Mouse (Mus musculus) spleen, postnatal 14 days (tissue): ENCODE data around the gene Spc25.

Experiments
- DNase-seq, 2 experiments: peaks; one replicate each; pipeline ENCODE4 v3.0.0; 2021 to 2022; ENCODE audit warnings: low spot score in 2 of 2

The Spc25 gene

DNA sequence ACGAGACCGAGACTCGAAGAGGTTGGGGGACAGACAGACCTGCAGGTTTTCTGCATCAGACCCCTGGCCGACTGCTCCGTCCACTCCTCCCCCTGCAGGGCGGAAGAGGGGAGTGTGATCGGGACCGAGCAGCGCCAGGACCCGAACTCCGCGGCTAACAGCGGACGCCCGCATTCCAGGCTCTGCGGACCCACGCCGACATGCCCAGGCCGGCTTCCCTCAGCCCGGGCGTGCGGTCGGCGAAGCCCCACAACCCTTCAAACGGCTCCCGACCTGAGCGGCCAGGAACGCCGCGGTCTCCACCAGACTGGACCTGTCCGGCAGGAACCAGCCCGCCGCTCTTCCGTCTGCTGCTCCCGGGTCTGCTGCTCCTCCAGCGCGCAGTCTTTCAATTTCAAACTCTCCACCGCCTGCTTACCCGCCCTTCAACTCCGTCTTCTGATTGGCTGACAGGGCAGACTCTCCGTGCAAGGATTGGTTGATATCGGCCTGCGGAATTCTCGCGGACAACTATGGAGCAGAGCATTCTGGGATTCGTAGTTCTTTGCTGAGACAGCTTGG lies at the start of gene Spc25:
Spc25 (minus strand) TSS at position 404 of the 561 bp plus-strand sequence.
- DNase-seq = peak; percentile 73 to 85

GRCm38 (mm10) chr2:69248221-69248755 lies 42.3 kb upstream of the Spc25 start:
- no peak for DNase-seq

- no peak for DNase-seq
Observed at GRCm38 (mm10) chr2:69247081-69247480, 41.1 kb upstream of the Spc25 start.

- DNase-seq = no peak
Observed at GRCm38 (mm10) chr2:69244924-69245323, 38.9 kb upstream of the Spc25 start.

DNA sequence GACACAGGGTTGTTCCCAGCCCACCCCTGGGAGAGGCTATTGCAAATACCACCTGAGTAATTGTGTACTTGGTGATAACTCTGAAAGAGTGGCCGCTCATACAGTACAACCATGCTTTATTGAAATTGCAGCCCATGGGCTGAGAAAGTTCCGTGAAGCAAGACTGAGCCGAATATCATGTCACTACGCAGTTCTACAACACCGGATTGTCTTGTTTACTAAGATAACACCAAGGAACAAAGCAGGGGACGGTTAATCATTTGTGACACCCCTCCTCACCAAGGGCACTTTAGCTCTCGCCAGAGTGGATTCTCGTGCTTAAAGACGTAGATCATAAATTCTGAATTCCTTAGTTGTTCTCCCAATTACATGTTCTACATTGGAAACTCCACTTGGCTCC lies 33.3 kb upstream of the Spc25 start:
- DNase-seq = no peak

- DNase-seq = no peak
Observed at GRCm38 (mm10) chr2:69234976-69235678, 29.1 kb upstream of the Spc25 start.

GRCm38 (mm10) chr2:69232101-69232500 lies 26.1 kb upstream of the Spc25 start:
- DNase-seq = no peak

- DNase-seq = no peak
Observed at GRCm38 (mm10) chr2:69230137-69230536, 24.1 kb upstream of the Spc25 start.

GRCm38 (mm10) chr2:69228635-69229034 lies 22.6 kb upstream of the Spc25 start:
- no peak for DNase-seq

DNA sequence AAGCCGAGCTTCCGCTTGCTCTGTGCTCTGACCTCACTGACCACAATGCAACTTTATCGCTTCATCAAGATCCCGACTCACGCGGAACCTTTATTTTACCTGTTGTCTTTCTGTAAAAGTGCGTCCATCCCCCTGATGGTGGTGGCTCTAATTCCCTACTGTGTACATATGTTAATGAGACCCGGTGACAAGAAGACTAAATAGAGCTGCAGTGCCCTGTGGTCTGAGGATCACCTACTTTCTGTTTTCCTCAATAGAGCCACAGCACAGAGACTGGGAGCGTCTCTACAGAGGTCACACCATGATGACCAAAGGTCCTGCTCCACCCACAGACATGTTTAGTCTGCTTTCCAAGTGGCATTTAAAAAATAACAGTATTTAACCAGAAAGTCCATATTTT lies 20.9 kb upstream of the Spc25 start:
- DNase-seq = no peak

DNA sequence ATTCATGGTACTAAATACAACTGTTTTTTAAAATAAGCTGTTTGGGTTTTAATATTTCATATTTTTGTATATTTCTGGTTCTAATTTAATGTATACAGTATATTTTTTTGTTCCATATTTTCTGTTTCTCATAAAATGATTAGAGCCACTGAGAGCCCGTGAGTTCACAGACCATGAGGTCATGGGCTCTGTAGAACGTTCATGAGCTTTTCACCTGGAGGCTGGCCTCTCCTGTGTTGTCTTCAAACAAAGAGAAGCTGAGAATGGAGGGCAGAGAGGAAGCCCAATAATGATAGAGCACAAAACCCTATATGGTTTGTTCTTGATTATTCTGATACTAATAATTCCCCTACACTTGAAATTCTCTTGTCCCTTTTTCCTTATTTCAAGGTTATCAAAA lies 18.7 kb upstream of the Spc25 start:
- no peak for DNase-seq

DNA sequence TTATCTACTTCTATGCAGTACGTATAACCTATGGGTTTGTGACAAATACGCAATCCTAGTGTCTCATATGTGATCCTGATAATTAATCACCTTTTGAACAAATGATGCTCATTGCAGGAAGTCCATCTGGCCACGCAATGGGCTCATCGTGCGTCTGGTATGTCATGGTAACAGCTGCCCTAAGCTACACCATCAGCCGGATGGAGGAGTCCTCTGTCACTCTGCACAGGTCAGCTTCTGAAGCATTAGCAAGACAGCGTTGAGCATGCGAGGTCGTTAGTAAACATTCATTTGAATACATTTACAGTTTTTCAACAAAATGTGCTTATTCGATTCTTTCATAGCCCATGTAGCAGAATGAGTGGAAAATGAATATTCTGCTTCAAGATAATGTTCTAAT lies 16.8 kb upstream of the Spc25 start:
- DNase-seq = no peak

GRCm38 (mm10) chr2:69221868-69222416 lies 15.9 kb upstream of the Spc25 start:
- no peak for DNase-seq

DNA sequence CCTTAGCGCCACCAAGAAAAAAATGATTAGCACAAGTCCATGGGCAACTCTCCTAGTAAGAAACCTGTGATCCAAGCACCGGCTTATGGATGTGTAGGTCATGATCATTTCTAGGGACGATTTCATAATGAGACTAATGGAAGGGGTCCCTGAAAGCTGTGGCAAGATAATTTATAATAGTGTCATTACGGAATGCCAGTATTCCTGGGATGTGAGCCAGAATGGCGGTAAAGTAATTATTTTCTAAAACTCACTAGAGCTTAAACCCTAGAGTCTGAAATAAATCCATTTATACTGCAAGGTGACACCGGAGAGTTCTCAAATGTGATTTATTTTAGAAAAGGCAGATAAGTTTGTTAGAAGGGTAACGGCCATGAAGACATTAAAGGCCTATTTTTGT lies 9.2 kb upstream of the Spc25 start:
- no peak for DNase-seq

- no peak for DNase-seq
Observed at GRCm38 (mm10) chr2:69212652-69213051, 6.7 kb upstream of the Spc25 start.

- DNase-seq = no peak
Observed at GRCm38 (mm10) chr2:69210773-69211172, 4.8 kb upstream of the Spc25 start, which contains the start of gene G6pc2. Gene G6pc2 (plus strand): TSS chr2:69211073.

GRCm38 (mm10) chr2:69209684-69210083 lies 3.7 kb upstream of the Spc25 start:
- DNase-seq = no peak

GRCm38 (mm10) chr2:69206523-69206922 lies 529 bp upstream of the Spc25 start:
- peak in 1 of 2 experiments; percentile 3 for DNase-seq

GRCm38 (mm10) chr2:69205185-69205584 lies 809 bp downstream of the Spc25 start:
- DNase-seq = no peak

DNA sequence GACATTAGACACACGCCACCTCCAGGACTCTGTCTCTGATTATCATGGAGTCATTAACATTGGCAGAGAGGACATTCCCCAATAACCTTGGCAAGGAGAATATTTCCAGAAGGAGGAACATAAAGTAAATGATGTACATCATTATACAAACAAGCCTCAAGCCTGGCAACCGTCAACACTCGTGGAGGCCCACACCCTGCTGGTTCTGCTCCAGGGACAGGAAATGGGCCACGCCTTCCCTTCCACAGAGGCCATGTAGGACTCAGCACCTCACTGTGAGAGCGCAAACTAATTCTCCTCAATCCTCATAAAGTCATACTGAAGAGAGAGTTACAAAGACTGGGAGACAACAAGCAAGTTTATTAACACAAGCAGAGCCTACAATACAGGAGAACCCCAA lies 12.4 kb downstream of the Spc25 start:
- DNase-seq = no peak

- no peak for DNase-seq
Observed at GRCm38 (mm10) chr2:69191059-69191458, 14.9 kb downstream of the Spc25 start.

DNA sequence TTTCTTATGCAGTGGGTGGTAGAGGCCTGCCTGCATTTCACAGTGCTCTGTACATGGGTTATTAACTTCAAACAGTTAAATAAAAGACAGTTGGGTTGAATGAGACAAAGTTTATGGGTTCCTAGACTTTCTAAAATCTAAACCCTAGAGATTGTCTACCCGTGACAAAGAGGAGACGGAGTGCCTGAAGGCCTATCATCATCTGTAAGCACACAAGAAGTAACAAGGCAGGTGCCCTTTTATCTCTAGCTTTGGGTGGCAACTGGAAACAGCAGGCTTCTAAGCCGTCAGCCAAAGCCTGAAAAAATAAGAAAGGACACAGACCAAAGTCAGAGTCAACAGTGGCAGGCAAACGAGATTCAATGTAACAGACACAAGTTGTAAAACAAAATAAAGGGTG lies 16.8 kb downstream of the Spc25 start:
- DNase-seq = no peak

- DNase-seq = no peak
Observed at GRCm38 (mm10) chr2:69188732-69189131, 17.3 kb downstream of the Spc25 start.
